Mouse (Mus musculus) liver, adult 2 months (tissue): ENCODE data around the gene Dock1.

Experiments
- CTCF ChIP-seq: fragments of 200-500 bp; IDR thresholded peaks from 2 replicates; pipeline ENCODE4 v1.5.1; 2011; ENCODE audit warnings: low read depth, low read length, control low read depth
- POLR2A ChIP-seq: fragments of 200-500 bp; IDR thresholded peaks from 2 replicates; pipeline ENCODE4 v1.6.1; 2011; ENCODE audit warnings: low read length, control low read depth; ENCODE audit not compliant: insufficient read depth; ENCODE audit errors: extremely low read depth

DNA sequence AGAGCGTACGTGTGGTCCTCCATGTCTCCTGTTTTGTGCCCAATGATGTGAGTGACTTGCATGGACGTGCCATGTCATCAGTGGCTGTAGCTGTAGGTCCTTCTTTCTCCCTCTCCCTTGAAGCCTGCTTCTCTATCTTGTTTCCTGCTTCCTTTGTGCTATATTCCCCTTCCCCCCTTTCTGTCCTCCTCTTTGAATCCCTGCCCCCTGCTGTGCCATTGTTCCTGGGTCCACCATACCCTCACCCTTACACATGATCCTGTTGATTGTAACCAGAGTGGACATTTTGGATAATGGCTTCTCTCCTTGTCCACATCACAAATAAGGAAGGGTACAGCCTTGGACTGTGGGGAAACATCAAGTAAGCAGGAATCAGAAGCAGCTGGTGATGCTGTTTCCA, 81.0 kb downstream of the Dock1 start:
- TF ChIP-seq CTCF, result no peak
- TF ChIP-seq POLR2A, result no peak
